Mouse (Mus musculus): ENCODE measurements at regions not wholly inside any gene's neighbourhood (a gene's known extent, or its start where the extent isn't known, plus 50 kb on each side); places are given as distances from the start of the nearest gene placed in this dataset.
A peak's percentile ranks its signal among the peaks of the same experiment; 100 is the strongest.
"Not testable (repeated sequence)": the region's sequence is repeated elsewhere in the genome, so short reads cannot be mapped to it uniquely, and the experiment has no call there.

DNA sequence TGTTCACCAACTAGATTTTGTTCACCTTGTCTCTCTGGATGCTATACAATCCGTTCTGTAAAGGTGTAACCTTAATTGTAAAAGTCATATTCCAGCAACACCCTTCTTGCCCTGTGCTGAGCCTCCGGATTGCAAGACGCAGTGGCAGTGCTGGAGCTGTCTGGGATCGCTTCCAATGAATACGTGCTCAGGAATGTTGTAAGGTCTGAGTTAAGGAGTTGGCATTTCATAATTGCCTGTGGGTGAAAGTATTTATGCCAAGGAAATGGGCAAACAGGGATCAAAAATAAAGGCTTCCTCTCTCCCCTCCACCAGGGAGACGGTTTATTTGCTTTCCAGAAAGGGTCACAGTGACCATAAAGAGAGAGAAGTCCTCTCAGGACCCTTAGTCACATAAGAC lies 93.3 kb downstream of the Apob start:
- TF ChIP-seq CTCF (IDR thresholded peaks at IDR 0.05; ENCODE audit: borderline replicate concordance, extremely low read depth, insufficient read depth, insufficient read length) (no peak), POLR2A (IDR thresholded peaks at IDR 0.05; ENCODE audit: borderline replicate concordance, extremely low read depth, insufficient read depth, insufficient read length, poor library complexity, severe bottlenecking) (no peak)
- no peak for DNase-seq (ENCODE audit: low read depth)

DNA sequence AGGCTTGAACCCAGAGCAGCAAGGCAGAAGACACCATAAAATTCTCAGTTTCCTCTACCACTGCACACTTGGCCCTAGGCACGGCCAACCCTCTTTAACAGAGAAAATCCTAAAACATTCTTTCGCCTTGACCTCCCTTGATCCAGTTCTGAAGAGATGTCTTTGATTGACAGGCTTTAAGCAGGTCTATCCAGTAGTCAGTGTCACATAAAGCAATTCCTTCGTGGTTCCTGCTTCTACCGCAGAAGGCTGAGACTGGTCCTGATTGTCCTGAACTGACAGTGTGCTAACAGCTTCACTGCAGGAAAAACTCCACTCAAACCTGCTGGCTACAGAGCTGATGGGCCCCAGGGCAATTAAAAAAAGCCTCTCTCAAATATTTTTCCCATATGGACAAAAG lies 93.8 kb downstream of the Apob start:
- TF ChIP-seq CTCF (IDR thresholded peaks at IDR 0.05; ENCODE audit: borderline replicate concordance, extremely low read depth, insufficient read depth, insufficient read length) (no peak), POLR2A (IDR thresholded peaks at IDR 0.05; ENCODE audit: borderline replicate concordance, extremely low read depth, insufficient read depth, insufficient read length, poor library complexity, severe bottlenecking) (no peak)

DNA sequence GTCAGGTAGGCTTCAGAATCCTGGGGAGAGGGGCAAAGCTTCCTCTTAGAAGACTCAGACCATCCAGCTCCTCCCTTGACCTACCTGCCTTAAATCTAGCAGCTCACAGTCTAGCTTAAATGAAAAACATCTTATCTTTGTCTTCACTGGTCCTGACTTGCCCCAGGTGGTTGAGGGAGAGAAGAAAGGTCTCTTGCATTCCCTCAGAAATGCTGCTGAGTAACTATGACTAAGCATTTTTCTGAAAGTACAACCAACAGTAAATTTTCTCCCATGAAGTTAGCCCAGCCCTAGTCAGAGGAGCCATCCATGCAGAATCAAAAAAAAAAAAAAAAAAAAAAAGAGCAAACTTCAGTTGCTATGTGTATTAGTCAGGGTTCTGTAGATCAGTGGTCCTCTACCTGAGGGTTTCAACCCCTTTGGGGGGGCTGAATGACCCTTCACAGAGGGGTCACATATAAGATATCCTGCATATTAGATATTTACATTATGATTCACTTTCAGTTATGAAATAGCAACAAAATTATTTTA lies 98.6 kb downstream of the Apob start:
- TF ChIP-seq POLR2A (IDR thresholded peaks at IDR 0.05; ENCODE audit: borderline replicate concordance, extremely low read depth, insufficient read depth, insufficient read length, poor library complexity, severe bottlenecking), result no peak
- no peak for TF ChIP-seq CTCF (IDR thresholded peaks at IDR 0.05; ENCODE audit: borderline replicate concordance, extremely low read depth, insufficient read depth, insufficient read length)
- no peak for DNase-seq (ENCODE audit: low read depth)

More for the DNA sequence above, 93.8 kb downstream of the Apob start:
- DNase-seq (ENCODE audit: low read depth), result no peak

DNA sequence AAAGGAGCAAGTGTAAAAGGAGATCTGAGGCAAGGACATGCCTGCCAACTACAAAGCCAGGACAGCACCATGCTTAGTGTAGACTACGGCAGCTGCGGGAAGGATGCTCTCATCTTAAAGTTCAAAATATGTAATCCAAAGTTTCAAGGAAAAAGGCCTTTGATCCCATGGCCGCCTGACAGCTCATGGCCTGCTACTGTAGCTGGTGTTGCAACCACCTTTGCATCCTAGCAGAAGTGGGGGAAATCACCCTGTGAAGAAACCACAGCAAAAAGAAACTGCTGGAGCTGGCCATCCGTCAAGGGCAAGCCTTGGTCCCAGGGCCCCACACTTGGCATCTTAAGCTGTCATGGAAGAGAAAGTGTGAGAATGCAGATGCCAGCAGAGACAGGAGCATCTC lies 99.9 kb downstream of the Apob start:
- no peak for DNase-seq (ENCODE audit: low read depth)
- TF ChIP-seq POLR2A (IDR thresholded peaks at IDR 0.05; ENCODE audit: borderline replicate concordance, extremely low read depth, insufficient read depth, insufficient read length, poor library complexity, severe bottlenecking), result no peak
- no peak for TF ChIP-seq CTCF (IDR thresholded peaks at IDR 0.05; ENCODE audit: borderline replicate concordance, extremely low read depth, insufficient read depth, insufficient read length)

DNA sequence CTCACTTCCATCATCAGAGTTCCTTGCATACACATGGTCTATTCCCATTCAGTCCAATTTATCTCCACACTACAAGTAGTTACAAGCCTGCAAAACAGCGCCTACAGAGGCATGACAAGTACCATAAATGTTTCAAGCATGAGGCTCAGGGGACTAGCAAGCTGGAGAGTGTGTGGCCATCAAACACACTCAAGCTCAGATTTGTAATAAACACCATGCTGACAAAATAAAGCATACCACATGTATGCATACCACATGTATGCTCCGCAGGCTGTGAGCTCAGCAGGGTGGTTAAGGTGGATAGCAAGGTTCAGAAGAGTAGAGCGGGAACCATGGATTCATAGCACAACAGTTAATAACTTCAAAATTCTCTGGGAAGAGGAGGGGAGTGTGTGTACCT lies 100.6 kb downstream of the Apob start:
- TF ChIP-seq CTCF (IDR thresholded peaks at IDR 0.05; ENCODE audit: borderline replicate concordance, extremely low read depth, insufficient read depth, insufficient read length), result no peak
- no peak for TF ChIP-seq POLR2A (IDR thresholded peaks at IDR 0.05; ENCODE audit: borderline replicate concordance, extremely low read depth, insufficient read depth, insufficient read length, poor library complexity, severe bottlenecking)
- no peak for DNase-seq (ENCODE audit: low read depth)

DNA sequence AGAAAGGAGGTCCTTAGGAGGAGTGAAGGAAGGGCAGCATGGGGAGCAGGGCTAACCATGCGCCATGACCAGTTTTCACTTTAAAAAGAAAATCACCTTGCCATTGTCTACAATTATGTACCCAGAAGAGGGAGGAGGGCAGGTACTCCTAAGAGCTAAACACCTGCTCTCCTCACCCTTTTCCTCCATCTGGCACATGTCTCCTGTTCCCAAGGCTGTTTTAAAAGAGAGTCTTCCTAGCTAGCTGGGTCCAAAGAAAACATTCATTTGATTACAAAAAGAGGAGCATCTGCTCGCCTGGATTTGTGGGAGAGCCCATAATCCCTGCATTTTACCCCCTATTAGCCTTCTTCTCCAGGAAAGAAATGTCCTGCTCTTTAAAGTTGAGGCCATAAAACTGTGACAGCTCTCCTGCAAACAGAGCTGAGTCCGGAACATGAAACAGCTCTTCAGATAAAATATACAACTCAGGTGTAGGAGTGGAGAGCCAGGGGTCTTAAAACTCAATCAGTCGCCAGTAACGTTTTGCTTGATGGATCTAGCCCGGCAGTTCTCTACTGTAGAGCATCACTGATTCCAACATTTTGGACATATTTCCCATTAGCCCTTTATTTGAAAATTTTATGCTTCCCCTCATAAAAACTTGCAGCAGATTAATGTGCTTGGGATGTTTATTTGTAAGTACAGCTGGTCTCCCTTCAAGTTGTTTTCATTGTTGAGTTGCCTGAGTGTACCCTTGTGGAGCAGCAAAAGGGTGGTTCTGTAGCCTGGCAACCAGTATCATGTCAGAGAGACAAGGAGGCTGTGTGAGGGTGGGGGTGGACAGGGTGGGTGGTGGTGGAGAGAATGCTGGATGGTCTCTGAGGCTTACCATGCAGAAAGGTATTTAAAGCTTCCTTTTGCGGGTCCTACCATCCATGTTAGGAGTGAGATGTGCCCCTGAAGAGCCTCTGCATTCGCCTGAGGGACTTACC lies 105.5 kb downstream of the Apob start:
- DNase-seq (ENCODE audit: low read depth), result no peak
- TF ChIP-seq CTCF (IDR thresholded peaks at IDR 0.05; ENCODE audit: borderline replicate concordance, extremely low read depth, insufficient read depth, insufficient read length), result no peak
- no peak for TF ChIP-seq POLR2A (IDR thresholded peaks at IDR 0.05; ENCODE audit: borderline replicate concordance, extremely low read depth, insufficient read depth, insufficient read length, poor library complexity, severe bottlenecking)

DNA sequence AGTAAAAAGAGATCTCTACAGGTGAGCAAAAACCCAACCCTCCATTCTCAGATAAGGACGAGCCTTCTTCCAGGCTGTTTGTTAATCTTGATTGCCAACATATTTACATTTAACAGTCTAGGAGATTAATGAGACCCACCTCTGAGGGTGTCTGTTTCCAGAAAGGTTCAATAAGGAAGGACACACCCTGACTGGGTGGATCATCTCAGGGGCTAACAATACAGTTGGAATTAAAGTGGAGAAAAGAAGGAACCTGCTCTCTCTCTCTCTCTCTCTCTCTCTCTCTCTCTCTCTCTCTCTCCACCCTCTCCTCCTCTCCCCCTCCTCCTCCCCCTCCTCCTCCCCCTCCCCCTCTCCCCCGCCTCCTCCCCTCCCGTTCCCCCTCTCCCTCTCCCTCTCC lies 110.5 kb downstream of the Apob start:
- DNase-seq (ENCODE audit: low read depth), result no peak
- no peak for TF ChIP-seq CTCF (IDR thresholded peaks at IDR 0.05; ENCODE audit: borderline replicate concordance, extremely low read depth, insufficient read depth, insufficient read length)
- no peak for TF ChIP-seq POLR2A (IDR thresholded peaks at IDR 0.05; ENCODE audit: borderline replicate concordance, extremely low read depth, insufficient read depth, insufficient read length, poor library complexity, severe bottlenecking)

DNA sequence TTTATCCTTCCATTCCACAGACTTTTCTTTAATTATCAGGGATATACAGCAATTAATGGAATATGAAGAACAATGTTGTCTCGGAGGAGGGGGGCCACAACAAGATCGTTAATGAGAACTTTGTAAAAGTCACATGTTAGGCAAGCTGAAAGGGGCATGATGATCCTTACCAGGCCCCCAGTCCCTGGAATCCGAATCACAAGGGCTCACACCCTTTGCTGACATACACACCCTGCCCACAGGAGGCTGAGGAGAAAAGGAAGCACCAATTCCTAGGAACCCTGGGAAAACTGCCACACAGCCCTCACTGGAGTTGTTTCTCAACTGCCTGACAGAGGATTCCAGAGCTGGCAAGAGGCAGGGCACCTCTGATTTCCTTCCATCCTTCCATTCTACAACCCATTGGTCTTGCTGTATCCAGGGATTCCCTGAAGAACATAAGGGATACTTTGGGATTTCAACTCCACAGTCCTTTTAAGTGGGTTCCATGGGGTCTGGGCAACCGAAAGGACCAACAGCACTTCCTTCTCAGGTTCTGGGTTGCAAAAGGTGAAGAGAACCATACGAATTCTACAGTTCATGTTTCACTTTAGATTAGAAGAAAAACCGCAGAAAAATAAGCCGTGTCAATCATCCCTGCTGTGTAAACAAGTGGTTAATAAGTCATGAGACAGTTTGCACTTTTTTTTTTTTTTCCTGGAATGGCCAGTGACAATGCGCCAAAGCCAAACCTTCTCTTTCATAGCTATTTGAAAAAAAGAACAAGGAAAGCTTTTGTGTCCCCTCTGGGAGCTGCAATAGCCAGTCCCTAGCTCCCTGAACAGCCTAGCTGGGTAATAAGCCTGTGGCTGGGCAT lies 112.2 kb downstream of the Apob start:
- TF ChIP-seq CTCF (IDR thresholded peaks at IDR 0.05; ENCODE audit: borderline replicate concordance, extremely low read depth, insufficient read depth, insufficient read length) (no peak), POLR2A (IDR thresholded peaks at IDR 0.05; ENCODE audit: borderline replicate concordance, extremely low read depth, insufficient read depth, insufficient read length, poor library complexity, severe bottlenecking) (no peak)
- DNase-seq (ENCODE audit: low read depth), result peak; percentile 14

GRCm38 (mm10) chr12:8090279-8090626 lies 112.8 kb downstream of the Apob start:
- TF ChIP-seq POLR2A (IDR thresholded peaks at IDR 0.05; ENCODE audit: borderline replicate concordance, extremely low read depth, insufficient read depth, insufficient read length, poor library complexity, severe bottlenecking) (no peak), CTCF (IDR thresholded peaks at IDR 0.05; ENCODE audit: borderline replicate concordance, extremely low read depth, insufficient read depth, insufficient read length) (no peak)
- DNase-seq (ENCODE audit: low read depth), result no peak

DNA sequence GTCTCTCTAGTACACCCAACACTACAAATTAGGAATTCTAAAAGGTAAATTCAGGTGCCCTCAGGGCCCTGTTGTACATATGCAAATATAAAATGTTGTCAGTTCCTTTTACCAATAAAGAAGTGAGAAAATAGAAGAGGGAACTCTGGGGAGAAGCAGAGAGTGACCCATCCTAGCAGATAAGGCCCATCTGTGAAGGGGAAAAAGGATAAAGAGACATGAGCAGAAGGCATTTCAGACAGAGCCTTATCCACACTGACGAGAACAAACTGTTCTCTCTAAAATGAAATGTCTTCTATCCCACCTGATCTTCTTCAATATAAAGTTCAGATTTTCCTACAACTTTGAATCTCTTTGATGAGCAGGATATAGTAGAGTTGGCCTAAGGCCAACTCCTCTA lies 114.5 kb upstream of the Ldah start:
- no peak for DNase-seq (ENCODE audit: low read depth)
- TF ChIP-seq CTCF (IDR thresholded peaks at IDR 0.05; ENCODE audit: borderline replicate concordance, extremely low read depth, insufficient read depth, insufficient read length) (no peak), POLR2A (IDR thresholded peaks at IDR 0.05; ENCODE audit: borderline replicate concordance, extremely low read depth, insufficient read depth, insufficient read length, poor library complexity, severe bottlenecking) (no peak)

DNA sequence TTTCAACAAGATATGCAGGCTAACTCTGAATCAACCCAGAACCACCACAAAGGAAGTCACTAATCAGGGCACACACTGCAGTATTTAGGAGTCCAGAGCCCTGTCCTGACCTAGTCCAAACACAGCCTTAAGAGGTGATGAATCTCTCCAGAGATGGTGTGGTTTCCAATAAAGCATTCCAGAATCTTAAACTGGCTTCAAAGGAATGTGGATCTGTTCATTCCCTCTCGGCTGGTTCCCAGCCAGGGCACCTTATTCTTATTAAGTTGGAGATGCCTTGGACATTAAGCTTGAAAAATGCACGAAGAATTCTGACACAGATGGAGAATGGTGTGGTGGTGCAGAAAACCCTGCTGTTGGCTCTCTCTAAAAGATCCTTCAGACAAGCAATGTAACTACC lies 112.0 kb upstream of the Ldah start:
- no peak for DNase-seq (ENCODE audit: low read depth)
- no peak for TF ChIP-seq CTCF (IDR thresholded peaks at IDR 0.05; ENCODE audit: borderline replicate concordance, extremely low read depth, insufficient read depth, insufficient read length)
- no peak for TF ChIP-seq POLR2A (IDR thresholded peaks at IDR 0.05; ENCODE audit: borderline replicate concordance, extremely low read depth, insufficient read depth, insufficient read length, poor library complexity, severe bottlenecking)

DNA sequence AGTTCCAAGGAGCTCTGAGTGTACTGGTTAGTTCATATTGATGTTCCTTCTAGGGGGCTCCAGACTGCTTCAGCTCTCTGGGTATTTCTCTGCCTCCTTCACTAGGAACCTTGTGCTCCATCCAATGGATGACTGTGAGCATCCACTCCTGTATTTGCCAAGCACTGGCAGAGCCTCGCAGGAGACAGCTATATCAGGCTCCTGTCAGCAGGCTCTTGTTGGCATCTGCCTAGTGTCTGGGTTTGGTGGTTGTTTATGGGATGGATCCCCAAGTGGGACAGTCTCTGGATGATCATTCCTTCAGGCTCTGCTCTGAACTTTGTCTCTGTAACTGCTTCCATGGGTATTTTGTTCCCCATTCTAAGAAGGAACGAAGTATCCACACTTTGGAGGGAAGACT lies 109.5 kb upstream of the Ldah start:
- DNase-seq (ENCODE audit: low read depth), result not testable (repeated sequence)
